Mouse (Mus musculus) olfactory bulb, adult 2 months (tissue): ENCODE results near the gene Wars2. TPM values are rescaled to one million over a fixed set of nuclear protein-coding genes. Genes with fewer than 3 reads are reported as not detected.

Experiments used
- H3K27ac ChIP-seq: fragments of 200-500 bp; 2 replicates; pipeline ENCODE4 v1.5.1; 2012; ENCODE audit warnings: low read depth, low read length; ENCODE audit not compliant: insufficient read depth
- H3K4me1 ChIP-seq: fragments of 200-500 bp; 2 replicates; pipeline ENCODE4 v1.6.1; 2012; ENCODE audit warnings: low read length; ENCODE audit not compliant: control insufficient read depth, insufficient read depth
- H3K4me3 ChIP-seq: fragments of 200-500 bp; 2 replicates; pipeline ENCODE4 v1.5.1; 2012; ENCODE audit warnings: mild to moderate bottlenecking, low read depth, low read length, moderate library complexity; ENCODE audit not compliant: insufficient read depth
- CTCF ChIP-seq: fragments of 200-500 bp; IDR thresholded peaks from 2 replicates; pipeline ENCODE4 v1.5.1; 2012; ENCODE audit warnings: low read depth, mild to moderate bottlenecking, low read length, moderate library complexity; ENCODE audit not compliant: insufficient read depth
- POLR2A ChIP-seq: fragments of 200-500 bp; IDR thresholded peaks from 2 replicates; pipeline ENCODE4 v1.6.1; 2012; ENCODE audit warnings: mild to moderate bottlenecking, low read depth, low read length, moderate library complexity; ENCODE audit not compliant: insufficient read depth
- WGBS: fragments of 180-500 bp; shearing (Covaris S2); methylation state at CpG from one replicate; pipeline ENCODE4 v1.1.7; 2018; 5-methylcytosine and 5-hydroxymethylcytosine counted together
- polyA plus RNA-seq: library from polyadenylated mRNA; stranded (reverse); fragments of >200 nt; gene quantifications from 2 replicates; pipeline ENCODE4 v1.2.4, GENCODE M21; 2012; ENCODE audit warnings: low replicate concordance; ENCODE audit not compliant: missing spikeins, insufficient read depth, insufficient read length

The Wars2 gene
- polyA plus RNA-seq, 1 experiment = not detected

DNA sequence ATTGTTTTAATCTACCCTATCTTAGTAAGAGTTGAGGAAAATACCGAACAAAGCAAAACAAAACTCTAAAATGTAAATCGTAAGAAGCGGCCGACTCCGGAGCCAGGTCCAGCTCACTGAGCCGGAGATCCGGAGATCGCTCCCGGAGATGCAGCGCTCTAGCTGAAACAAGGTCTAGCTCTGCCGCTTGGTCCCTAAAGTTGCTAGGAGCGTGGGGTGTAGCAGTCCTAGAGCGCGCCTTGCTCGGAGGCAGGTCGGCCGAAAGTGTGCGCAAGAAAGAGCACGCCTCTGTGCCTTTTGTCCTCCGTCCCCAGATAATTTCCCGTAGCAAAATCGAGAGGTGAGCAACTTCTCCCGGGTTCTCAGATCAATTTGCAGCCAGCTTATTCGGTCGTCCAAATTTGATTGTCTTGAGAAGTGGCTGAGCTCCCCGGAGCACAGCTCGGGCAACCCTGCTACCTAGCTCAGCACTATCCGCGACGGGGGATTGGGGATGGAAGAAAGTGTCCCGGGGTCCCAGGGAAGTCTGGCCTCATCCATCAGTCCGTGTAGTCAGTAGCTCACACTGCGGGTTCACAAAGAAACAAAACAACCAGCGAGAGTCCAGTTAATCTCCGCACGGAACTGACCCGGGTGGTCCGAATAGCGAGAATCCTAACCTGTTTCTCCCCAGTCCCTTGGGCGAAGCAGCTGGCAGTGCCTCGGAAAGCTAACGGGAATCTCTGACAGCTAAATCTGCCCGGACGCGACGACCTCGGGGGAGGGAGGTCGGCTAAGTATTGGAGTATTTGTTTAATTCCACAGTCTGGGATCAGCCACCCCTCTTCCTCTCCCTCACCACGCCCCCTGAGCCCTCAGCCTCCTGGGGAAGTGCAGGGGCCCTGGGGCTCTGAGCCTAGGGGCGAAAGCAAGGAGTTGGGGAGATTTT lies 100.2 kb downstream of the Wars2 start:
- WGBS = 2% methylated on average over 50 of the region's 50 CpGs
- no peak for TF ChIP-seq POLR2A
- no peak for TF ChIP-seq CTCF
- no peak overlapping the region for H3K4me3 ChIP-seq
- 0 out of 2 replicates have a peak, but pooled peaks cover 6% of the 10 kb centered on the region for H3K4me1 ChIP-seq
- H3K27ac ChIP-seq = no peak overlapping the region

DNA sequence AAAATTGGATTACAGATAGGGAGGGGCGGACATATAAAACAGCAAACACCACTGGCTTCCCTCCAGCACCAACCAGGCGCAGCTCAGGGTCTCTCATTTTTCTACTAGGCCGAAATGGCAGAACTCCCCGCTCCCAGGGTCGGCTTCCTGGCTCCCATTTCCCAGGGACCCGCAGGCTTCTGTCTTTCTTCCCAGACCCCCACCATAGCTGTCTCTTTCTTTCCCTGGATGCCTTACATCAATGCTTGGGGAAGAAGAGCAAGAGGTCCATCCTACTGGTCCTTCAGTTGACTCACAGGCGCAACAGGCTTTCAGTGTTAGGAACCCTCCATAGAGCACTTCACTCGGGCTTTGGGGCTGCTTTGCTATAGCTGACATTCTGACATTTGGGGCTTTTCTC lies 101.6 kb downstream of the Wars2 start:
- Histone ChIP-seq H3K4me3 (no peak overlapping the region), H3K4me1 (0 out of 2 replicates have a peak, but pooled peaks cover 6% of the 10 kb centered on the region), H3K27ac (no peak overlapping the region)
- TF ChIP-seq CTCF = no peak
- no peak for TF ChIP-seq POLR2A
- 15% methylated on average over 8 of the region's 8 CpGs for WGBS

DNA sequence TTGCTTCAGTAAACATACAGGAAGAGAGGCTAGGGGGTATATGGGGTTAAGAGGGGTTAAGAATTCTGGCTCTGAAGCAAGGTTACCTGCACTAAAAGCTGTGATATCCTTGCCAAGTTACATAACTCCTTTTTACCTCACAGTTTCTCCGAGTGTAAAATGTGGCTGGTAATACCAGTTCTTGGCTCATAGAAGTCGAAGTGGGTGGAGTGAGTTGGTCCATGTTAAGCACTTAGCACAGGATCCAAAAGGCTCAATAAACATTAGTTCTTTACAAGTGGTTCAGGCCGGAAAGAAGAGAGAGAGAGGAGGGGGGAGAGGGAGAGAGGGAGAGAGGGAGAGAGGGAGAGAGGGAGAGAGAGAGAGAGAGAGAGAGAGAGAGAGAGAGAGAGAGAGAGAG lies 104.5 kb downstream of the Wars2 start:
- Histone ChIP-seq H3K4me3 (no peak overlapping the region), H3K4me1 (0 out of 2 replicates have a peak, but pooled peaks cover 6% of the 10 kb centered on the region), H3K27ac (no peak overlapping the region)
- WGBS = 12% methylated on average over 3 of the region's 3 CpGs
- TF ChIP-seq POLR2A = no peak
- no peak for TF ChIP-seq CTCF

DNA sequence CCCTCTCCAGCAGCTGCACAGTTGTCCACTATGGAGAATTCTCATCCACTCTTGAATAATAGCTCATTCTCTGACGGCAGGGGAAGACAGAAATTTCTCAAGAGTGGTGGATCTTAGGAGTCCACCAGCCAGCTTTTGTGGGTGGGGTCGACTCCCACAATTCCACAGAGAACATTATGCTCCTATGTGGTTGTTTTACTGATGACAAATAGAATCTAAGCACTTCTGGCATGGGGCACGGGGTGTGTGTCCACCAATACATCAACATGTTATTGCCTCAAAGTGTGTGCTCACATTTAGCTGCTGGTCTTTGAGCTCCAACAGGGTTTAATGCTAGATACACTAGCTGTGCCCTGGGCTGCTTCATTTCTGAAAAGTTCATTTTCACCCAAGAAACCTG lies 105.8 kb downstream of the Wars2 start:
- no peak overlapping the region for H3K27ac ChIP-seq
- no peak overlapping the region for H3K4me3 ChIP-seq
- 35% methylated on average over 3 of the region's 3 CpGs for WGBS
- H3K4me1 ChIP-seq = no peaks in the 10 kb centered on the region
- no peak for TF ChIP-seq POLR2A
- no peak for TF ChIP-seq CTCF

DNA sequence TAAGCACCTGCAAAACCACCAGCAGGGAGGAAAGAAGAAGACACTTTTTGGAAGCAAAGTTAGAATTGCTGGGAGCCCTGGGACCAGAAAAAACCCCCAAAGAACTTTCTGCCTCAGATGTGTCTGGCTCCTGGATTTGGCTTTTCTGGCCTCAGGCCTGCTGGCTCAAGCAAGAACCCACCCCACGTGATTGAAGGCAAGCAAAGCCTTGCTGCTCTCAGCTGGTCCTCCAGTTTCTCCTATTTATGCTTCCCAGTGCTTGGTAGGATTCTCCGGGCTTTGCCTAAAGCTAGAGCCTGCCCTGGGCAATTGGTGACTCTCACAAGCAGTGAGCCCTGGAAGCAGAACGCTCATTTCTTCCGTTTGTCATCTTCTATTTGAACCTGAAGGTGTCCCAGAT lies 106.7 kb downstream of the Wars2 start:
- TF ChIP-seq CTCF = no peak
- TF ChIP-seq POLR2A = no peak
- WGBS = 12% methylated on average over 4 of the region's 4 CpGs
- Histone ChIP-seq H3K4me1 (no peaks in the 10 kb centered on the region), H3K4me3 (no peak overlapping the region), H3K27ac (no peak overlapping the region)

DNA sequence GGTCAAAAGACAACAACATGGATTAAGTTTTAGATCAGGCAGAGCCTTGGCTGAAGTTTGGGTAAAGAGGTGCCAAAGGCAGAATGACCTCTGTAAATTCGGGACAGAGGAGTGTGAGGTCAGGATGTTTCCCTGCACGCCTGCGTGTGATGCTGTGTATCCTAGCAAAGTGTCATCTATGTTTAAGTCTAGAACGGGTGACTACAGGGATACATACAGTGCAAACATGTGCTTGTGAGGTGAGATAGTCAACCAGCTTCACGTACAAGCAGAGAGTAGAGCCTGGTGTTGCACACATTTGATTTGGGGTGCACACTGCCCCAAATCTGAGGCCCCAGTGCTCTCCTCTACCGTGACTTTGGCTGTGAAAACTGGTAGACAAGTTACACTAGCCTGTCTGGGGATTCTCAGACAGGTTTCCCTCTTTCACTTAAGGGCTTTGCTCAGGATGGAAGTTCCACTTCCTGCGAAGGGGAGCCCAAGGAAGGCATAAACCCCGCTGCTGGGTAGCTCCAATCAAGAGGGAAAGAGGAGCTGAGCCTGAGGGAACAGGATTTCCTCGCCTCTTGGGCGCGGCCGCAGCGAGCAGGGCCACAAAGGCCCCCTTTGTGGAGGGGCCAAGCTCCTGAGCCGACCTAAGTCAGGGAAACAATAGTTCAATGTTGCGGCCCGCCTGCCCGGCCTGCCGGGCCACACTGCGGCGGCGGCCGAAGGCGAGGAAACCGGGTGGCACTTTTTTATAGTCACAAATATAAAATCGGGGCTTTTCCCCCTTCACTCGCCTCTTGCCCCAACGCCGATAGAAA lies 107.3 kb downstream of the Wars2 start:
- H3K4me1 ChIP-seq = no peaks in the 10 kb centered on the region
- TF ChIP-seq POLR2A (no peak), CTCF (no peak)
- WGBS = 7% methylated on average over 28 of the region's 28 CpGs
- H3K4me3 ChIP-seq = no peak overlapping the region
- no peak overlapping the region for H3K27ac ChIP-seq

DNA sequence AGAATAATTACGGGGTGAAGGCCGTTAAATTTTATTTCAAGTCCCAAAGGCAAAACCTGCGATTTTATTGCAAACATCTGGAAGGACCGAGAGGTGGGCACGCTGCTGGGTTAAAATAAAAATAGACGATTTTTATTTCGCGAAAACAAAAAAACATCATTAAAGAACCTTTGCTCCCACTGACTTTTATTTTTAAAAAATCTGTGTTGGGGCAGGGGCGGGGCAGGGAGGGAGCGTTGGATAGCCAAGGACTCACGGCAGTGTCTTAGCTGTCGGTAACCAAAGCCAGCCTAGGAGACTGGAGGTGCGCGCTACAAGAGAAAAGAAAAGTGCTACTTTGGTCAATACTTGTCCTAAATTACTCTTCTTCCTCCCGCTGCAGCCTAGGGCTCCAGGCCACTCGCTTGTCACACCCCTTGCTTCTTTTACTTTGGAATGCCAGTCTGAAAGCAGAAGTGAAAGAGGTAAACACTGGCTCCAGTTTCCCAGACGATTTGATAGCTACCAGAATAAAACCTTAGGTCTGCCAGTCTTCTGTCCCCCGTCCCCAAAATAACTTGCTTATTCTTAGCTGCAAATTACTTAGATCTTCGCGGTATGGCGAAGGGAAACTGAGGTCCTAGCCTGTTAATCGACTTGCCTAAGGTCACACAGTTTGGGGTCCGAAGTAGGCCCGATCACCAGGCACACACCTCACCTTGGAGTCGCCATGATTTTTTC lies 108.1 kb downstream of the Wars2 start:
- WGBS = 8% methylated on average over 25 of the region's 25 CpGs
- TF ChIP-seq POLR2A (no peak), CTCF (no peak)
- Histone ChIP-seq H3K4me3 (no peak overlapping the region), H3K4me1 (peaks cover 6% of the 10 kb centered on the region; the same call in 1 of the 2 replicates), H3K27ac (no peak overlapping the region)

DNA sequence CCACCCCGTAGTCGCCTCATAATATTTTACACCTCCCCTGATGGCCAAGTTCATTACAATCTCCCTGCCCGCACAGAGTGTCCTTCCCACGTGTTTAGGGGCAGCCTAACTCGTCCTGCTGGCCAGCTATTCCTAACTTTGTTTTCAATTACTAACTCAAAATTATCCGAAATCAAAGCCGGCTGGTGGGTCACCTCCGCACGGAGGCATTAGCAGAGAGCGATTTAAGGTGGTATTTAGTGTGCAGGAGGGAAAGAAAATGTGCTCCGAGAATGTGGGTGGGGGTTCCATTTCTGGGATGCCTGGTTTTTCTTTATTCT lies 108.6 kb downstream of the Wars2 start:
- no peak overlapping the region for H3K4me3 ChIP-seq
- H3K4me1 ChIP-seq = peaks cover 8% of the 10 kb centered on the region; the same call in 1 of the 2 replicates
- 7% methylated on average over 11 of the region's 11 CpGs for WGBS
- no peak overlapping the region for H3K27ac ChIP-seq
- no peak for TF ChIP-seq CTCF
- TF ChIP-seq POLR2A = no peak

DNA sequence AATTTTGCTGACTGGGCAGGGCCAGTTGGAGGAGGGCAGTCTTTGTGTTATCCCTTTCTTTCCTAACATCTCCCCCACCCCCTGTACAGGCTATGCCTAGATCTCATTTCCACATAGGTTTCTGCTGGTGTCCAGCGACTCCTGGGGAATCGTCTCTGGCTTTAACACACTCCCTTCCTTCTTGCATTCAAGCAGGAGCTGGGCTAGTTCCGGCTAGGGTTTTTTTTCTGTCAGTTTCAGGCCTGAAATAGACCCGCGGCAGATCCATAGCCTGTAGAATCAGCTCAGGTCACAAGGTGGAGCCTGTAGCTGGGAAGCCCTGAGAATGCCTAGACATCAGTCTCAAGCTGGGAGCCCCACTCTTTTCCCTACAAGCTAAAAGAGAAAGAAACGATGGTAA lies 109.0 kb downstream of the Wars2 start:
- no peak overlapping the region for H3K4me3 ChIP-seq
- 3% methylated on average over 6 of the region's 6 CpGs for WGBS
- no peak for TF ChIP-seq POLR2A
- no peak for TF ChIP-seq CTCF
- H3K4me1 ChIP-seq = peaks cover 8% of the 10 kb centered on the region; the same call in 1 of the 2 replicates
- no peak overlapping the region for H3K27ac ChIP-seq
